Comparison of ENCODE assay signal across 25 mouse cellular contexts in genomic region chr6:53207361-53207760, GRCm38 (mm10).
"Had no signal": no experiment of that assay in that cellular context is flagged by ENCODE, and none has a peak within 500 bp of the region (broad histone marks: within the 10 kb centered on the region; RNA-seq: fewer than 3 reads in every experiment).

No protein-coding gene starts in this region.

- H3K4me3 ChIP-seq: gastrocnemius, adult 2 months; heart, embryonic 13.5 days; heart, embryonic 15.5 days; hindbrain, embryonic 10.5 days; hindbrain, embryonic 12.5 days; intestine, embryonic 15.5 days; kidney, embryonic 15.5 days; layer of hippocampus, adult 2 months; left cerebral cortex, adult 2 months; limb, embryonic 13.5 days; limb, embryonic 15.5 days; liver, embryonic 12.5 days had no signal

- H3K4me1 ChIP-seq: hindbrain, embryonic 10.5 days; hindbrain, embryonic 12.5 days; liver, embryonic 12.5 days had no signal

- H3K36me3 ChIP-seq: heart, embryonic 13.5 days; heart, embryonic 15.5 days; hindbrain, embryonic 10.5 days; hindbrain, embryonic 12.5 days; intestine, embryonic 15.5 days; kidney, embryonic 15.5 days; limb, embryonic 13.5 days; limb, embryonic 15.5 days; liver, embryonic 12.5 days had no signal

- H3K27me3 ChIP-seq: heart, embryonic 15.5 days; hindbrain, embryonic 12.5 days; intestine, embryonic 15.5 days; kidney, embryonic 15.5 days had no signal

- H3K9me3 ChIP-seq: heart, embryonic 13.5 days; heart, embryonic 15.5 days; hindbrain, embryonic 10.5 days; hindbrain, embryonic 12.5 days; intestine, embryonic 15.5 days; kidney, embryonic 15.5 days; limb, embryonic 13.5 days; limb, embryonic 15.5 days; liver, embryonic 12.5 days had no signal

- ATAC-seq: hindbrain, embryonic 16.5 days; inflammation-experienced regulatory T-cells, adult 6 months; intestine, embryonic 15.5 days; intestine, postnatal 0 days; liver, embryonic 12.5 days had no signal

- H3K27ac ChIP-seq: gastrocnemius, adult 2 months; heart, embryonic 13.5 days; heart, embryonic 15.5 days; hindbrain, embryonic 10.5 days; hindbrain, embryonic 12.5 days; hindbrain, embryonic 14.5 days; intestine, embryonic 15.5 days; kidney, embryonic 15.5 days; kidney, postnatal 0 days; layer of hippocampus, adult 2 months; left cerebral cortex, adult 2 months; limb, embryonic 13.5 days; limb, embryonic 15.5 days; liver, embryonic 12.5 days; liver, embryonic 14.5 days had no signal

- DNase-seq: gastrocnemius, adult 2 months; gastrocnemius, postnatal 10 days; gastrocnemius, postnatal 25 days; heart, adult 18-20 months; heart, postnatal 14 days; heart, postnatal 36 days; kidney, postnatal 14 days; kidney, postnatal 4 days had no signal
